9 mouse cellular contexts compared by ENCODE assay signal in the genomic region with DNA sequence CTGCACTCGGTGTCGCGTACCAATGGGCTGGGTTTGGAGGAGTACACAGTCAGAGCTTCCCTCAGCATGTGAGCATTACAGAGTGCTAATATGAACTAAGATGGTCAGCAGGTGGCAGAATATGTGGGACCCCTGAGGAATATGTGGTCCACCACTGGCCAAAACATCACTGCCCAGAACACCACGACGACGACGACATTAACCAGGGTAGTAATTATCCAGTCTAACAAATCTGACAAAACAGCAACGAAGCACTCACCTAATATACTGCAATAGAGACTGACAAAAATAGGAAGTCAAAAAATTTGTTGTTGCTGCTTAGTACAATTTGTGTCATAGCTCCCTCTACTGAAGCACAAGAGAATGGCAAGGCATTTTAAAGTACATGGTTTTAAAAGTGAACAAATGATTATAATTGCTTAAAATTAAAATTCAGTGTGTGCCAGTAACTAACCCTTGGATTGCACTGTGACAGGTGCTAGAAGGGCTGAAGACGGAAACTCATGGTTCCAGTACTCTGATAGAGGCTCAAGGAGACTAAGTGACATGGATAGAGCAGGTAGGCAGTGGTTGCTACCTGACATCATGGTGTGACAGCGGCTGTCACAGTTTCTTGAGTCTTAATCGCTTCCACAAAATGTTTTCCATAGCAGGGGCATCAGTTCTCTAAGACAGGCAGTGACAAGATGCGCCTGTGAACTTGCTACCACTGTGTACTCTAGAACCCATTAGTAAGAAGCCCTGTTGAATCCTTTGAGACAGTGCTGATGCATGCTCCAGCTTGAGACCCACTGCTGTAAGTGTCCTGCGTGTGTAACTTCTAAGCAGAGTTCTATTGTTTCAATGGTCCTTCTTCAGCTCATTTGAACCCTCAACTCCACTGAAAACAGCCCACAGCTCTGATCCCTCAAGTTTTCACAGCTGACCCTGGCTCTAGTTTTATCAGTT.
DNase-seq lines count a peak whose midpoint lies in the region; ATAC-seq lines count a peak whose summit lies in the region.
"Had no signal": no experiment of that assay in that cellular context is flagged by ENCODE, and none has a peak within 500 bp of the region (broad histone marks: within the 10 kb centered on the region; RNA-seq: fewer than 3 reads in every experiment).

No protein-coding gene starts in this region.

- no peak overlapping the region for H3K4me3 ChIP-seq in midbrain, embryonic 16.5 days (ENCODE audit: low read depth, low read length)

- intact Hi-C loops in left cerebral cortex, postnatal 25 days (cut with DNase I) = loop anchor here (1.0 to 5.0 kb wide), 2 partner anchors 209 to 376 kb away; no protein-coding TSS in a partner anchor
- intact Hi-C loops in left cerebral cortex, postnatal 4 days (cut with DNase I) = no loop called here

- 85% methylated on average over 13 of the region's 13 CpGs for WGBS in midbrain, embryonic 16.5 days

- no peak overlapping the region for H3K9ac ChIP-seq in midbrain, embryonic 16.5 days (ENCODE audit: low read depth, low read length)

- H3K4me1 ChIP-seq in midbrain, embryonic 16.5 days (ENCODE audit: control insufficient read depth, insufficient read depth, low read length) = no peaks in the 10 kb centered on the region

- H3K4me2 ChIP-seq in midbrain, embryonic 16.5 days (ENCODE audit: low read length) = no peak overlapping the region

- no peaks in the 10 kb centered on the region for H3K9me3 ChIP-seq in midbrain, embryonic 16.5 days (replicated peaks; ENCODE audit: control insufficient read depth, low read length, poor library complexity, severe bottlenecking)

- H3K27me3 ChIP-seq in midbrain, embryonic 16.5 days (ENCODE audit: control insufficient read depth, insufficient read depth, low read depth, low read length) = no peaks in the 10 kb centered on the region

- H3K27ac ChIP-seq in midbrain, embryonic 16.5 days (ENCODE audit: low read length) = no peak overlapping the region

- peak; percentile 21 to 34 for DNase-seq in left cerebral cortex, postnatal 25 days (ENCODE audit: low spot score in 2 of 2)
- no peak for DNase-seq in left cerebral cortex, adult 8-10 months (ENCODE audit: low spot score in 2 of 2)
- peak; percentile 69 for DNase-seq in MEL-GATA-1-ER (ENCODE audit: extremely low read depth, low read depth)
- no peak for DNase-seq in layer of hippocampus, adult 8-10 months (ENCODE audit: low spot score in 2 of 2)
- DNase-seq in left cerebral cortex, postnatal 4 days = no peak
- DNase-seq in kidney, adult 11 months = no peak
- DNase-seq: cerebellum, adult 18-20 months had no signal

- ATAC-seq in erythroid progenitor cell, adult 5-6 weeks (replicated peaks; ENCODE audit: low FRiP score, poor library complexity, severe bottlenecking) = peak; percentile 60; the same call in 1 of the 2 replicates
- ATAC-seq in midbrain, embryonic 16.5 days = peak; percentile 56; the same call in 1 of the 2 replicates

- no peaks in the 10 kb centered on the region for H3K36me3 ChIP-seq in midbrain, embryonic 16.5 days (ENCODE audit: control insufficient read depth, insufficient read depth, low read length)

Comparison
In these comparisons a context has a peak if more than half of its experiments do, and no peak if none do; other contexts are left out.
1. DNase-seq: peak in left cerebral cortex, postnatal 25 days (2 of 2) and MEL-GATA-1-ER (single experiment); none in left cerebral cortex, adult 8-10 months (0 of 2), layer of hippocampus, adult 8-10 months (0 of 2), left cerebral cortex, postnatal 4 days (single experiment) and kidney, adult 11 months (single experiment).